Mouse (Mus musculus) small intestine, adult 2 months (tissue): ENCODE data around the gene Dnajc30.

Source experiments
- CTCF ChIP-seq: fragments of 200-500 bp; IDR thresholded peaks from 2 replicates; pipeline ENCODE4 v1.5.1; 2012; ENCODE audit warnings: low read depth, mild to moderate bottlenecking, control low read depth, inconsistent platforms, low read length, moderate library complexity, mixed read lengths; ENCODE audit not compliant: insufficient replicate concordance, insufficient read length; ENCODE audit errors: extremely low read depth
- POLR2A ChIP-seq: fragments of 200-500 bp; IDR thresholded peaks from 2 replicates; pipeline ENCODE4 v1.6.1; 2012; ENCODE audit warnings: low read depth, mild to moderate bottlenecking, control low read depth, inconsistent platforms, low read length, moderate library complexity

DNA sequence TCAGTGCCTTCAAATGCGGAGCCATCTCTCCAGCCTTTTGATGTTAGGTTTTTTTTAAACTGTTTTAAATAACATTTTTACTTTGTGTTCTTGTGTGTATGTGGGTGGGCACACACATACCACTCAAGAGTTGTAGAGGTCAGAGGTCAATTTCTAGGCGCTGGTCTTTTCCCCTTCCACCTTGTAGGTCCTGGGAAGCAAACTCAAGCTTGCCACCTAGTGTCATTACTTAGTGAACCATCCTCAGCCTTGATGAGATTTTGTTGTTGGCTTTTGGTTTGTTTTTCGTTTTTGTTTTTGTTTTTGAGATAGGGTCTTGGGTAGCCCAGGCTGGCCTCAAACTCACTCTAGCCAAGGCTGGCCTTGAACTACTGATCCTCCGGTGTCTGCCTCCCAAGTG, 11.7 kb downstream of the Dnajc30 start:
- TF ChIP-seq POLR2A, result no peak
- TF ChIP-seq CTCF, result no peak
